Mouse (Mus musculus) left cerebral cortex, postnatal 4 days (tissue): Measurements from ENCODE around the gene Dysf. TPM values are rescaled to one million over a fixed set of nuclear protein-coding genes. Genes with fewer than 3 reads are reported as not detected.
A peak's percentile ranks its signal among the peaks of the same experiment; 100 is the strongest.

Experiments
- DNase-seq: peaks from one replicate; pipeline ENCODE4 v3.0.0-alpha.2; 2022
- intact Hi-C: fragments of 180-260 bp; cut with DNase I; formaldehyde crosslinking; loops from one replicate; pipeline ENCODE4 v1.15.1; 2025
- total RNA-seq, 2 experiments: library from RNA; stranded (reverse); gene quantifications; 2 replicates each; pipeline ENCODE4 v1.2.3; 2021

The Dysf gene
- total RNA-seq, 2 experiments from 2014 or later = 5.4 TPM

DNA sequence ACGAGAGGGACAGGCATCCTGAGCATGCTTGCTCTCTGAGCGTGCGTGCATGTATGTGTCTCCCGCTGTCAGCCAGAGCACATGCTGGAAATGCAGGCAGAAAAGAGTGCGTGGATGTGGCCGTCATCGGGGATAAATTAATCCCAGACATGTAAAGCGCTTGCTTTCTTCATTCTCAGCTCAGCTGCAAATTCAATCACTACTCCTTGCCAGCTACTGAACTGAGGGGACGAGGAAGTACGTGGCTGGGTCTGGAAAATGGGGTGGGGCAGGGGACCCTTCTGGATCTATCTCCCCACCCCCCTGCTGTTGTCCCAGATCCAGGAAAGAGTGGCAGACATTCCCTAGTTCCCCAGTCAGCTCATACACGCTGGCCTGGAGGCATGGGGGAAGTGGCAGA lies 210.7 kb downstream of the Dysf start:
- DNase-seq = no peak
- intact Hi-C loops = no loop called here

DNA sequence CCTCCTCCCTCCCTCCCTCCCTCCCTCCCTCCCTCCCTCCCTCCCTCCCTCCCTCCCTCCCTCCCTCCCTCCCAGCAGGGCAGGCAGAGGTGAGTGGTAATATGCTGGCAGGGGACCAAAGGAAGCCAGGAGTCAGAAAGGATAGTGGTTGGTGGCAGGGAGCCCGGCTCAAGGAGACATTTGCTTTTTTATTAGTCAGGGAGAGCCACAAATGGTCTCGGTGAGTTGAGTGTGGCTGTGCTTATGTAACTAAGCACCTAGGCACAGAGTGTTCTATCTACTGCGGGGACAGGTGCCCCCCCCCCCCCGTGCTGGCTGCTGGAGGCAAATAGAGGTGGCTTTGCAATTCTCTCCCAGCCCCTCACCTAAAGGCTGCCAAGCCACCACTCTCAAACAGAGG lies 216.5 kb downstream of the Dysf start:
- no peak for DNase-seq
- intact Hi-C loops = no loop called here

DNA sequence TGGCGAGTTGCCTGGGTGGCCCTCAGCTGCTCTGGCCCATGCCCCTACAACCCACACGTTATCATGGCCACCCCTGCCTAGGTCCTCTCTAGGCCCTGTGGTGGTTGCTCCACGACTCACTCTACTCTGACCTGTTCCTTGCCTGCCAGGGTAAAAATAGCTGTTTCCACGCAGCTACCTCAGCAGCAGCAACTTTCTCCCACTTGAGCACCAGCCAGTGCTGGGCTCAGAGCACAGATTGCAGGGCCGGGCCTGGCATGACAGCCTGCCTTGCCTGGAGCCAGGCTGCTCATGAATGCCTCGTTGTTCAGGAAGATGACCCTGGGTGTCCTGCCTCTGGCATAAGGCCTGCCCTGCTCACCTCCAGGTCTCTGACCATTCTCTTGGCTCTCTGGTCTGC lies 217.2 kb downstream of the Dysf start:
- intact Hi-C loops = no loop called here
- peak; percentile 46 for DNase-seq

DNA sequence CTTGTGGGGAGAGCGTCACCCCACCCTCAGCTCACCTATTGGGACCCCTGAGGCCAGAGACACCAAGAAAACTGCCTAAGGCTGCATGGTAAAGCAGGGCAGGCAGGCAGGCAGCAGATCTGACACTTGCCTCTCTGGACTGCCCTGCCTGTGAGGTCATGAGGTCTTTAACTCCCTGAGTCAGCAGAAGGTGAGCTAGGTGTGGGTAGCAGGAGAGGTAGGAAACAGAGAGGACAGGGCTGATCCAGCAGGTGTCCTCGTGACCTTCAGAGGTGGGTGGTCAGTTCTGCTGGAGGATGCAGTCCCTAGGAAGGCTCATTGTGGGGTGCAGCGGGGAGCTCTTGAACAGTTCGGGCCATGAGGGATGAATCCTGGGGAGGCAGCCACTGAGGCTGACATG lies 219.8 kb downstream of the Dysf start:
- intact Hi-C loops = no loop called here

DNA sequence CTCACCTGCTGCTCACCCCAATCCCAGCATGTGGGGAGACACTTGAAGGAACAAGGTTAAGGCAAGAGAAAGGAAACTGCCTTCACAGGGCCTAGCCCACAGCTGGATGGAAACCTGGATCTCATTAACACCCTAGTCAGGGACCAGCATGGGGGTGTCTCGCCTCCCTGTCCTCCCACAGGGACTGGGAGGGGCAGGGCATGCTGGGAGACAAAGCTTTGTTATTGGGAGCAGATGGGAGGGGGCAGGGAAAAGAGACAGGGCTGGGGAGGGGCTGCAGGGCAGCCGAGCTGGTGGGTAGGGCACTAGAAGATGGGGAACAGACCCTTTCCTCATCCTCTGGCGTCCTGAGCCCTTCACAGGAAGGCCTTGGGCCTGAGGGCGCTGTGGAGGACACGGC lies 220.4 kb downstream of the Dysf start:
- no peak for DNase-seq
- intact Hi-C loops = no loop called here

More for the DNA sequence above, 219.8 kb downstream of the Dysf start:
- DNase-seq = no peak

DNA sequence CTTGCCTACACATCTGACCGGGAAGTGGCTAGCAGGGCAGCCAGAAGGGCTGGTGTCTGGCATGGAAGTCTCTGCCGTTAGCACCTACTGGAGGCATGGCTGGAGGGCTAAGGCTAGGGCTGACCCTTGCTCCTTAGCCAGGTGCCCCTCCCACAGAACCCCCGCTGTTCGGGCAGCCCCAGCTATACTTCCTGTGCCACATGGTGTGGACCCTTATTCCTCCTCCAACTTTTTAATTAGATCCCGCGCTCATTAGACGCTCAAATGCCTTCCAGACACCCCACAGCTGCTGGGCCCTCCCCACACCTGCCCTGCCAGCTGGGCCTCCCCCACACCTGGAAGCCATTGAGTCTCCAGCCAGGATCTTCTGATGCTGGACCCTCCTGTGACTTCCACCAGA lies 221.3 kb downstream of the Dysf start:
- peak; percentile 28 for DNase-seq
- intact Hi-C loops = no loop called here

DNA sequence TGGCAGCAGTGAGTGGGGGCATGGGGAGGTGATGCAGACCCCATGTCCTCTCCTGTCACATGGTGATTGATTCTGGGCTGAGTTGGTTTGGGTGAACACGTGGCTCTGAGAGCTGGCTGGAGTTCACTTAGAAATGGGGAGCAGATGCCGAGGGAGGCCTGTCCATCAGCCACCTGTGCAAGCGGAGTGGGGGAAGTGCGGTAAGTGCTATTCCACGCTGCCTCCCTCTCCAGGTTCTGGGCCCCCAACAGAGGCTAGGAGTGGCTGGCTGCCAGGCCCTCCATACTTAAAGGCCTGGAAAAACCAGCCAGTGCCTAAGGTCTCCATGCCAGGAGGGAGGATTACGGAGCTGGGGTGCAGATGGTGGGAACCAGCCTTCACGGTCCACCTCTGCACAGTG lies 222.7 kb downstream of the Dysf start:
- intact Hi-C loops = no loop called here
- peak; percentile 78 for DNase-seq

DNA sequence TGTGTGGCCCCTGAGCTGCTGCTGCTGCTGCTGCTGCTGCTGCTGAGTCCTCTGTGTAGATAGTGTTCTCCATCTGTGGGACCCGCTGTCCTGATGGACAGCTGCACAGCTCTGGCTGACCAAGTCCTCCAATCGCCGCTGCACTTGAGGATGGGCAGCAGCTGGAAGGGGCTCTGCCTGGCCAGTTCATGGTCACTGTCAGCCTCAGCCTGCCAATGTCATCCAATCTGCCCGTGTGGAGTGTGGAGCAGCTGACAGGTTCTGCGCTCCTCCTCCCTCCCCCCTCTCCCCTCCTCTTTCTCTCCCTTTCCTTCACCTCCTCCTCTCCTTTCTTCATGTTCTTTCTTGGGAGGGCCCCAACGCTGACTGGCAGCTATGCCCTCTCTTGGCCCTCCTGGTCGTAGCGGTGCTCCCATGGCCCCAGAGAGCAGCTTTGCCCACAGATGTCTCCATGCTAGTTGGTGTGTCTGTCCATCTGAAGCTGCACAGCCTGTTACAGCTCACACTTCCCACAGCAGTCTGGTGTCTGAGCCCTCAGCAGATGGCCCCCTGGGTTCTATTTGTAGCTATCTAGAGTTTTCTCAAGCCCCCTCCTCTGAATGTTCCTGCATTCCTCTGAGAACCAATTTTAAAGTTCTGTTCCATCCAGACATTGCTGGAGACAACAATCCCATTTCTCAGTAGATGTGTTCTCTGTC lies 223.8 kb downstream of the Dysf start:
- peak; percentile 31 for DNase-seq
- intact Hi-C loops = no loop called here

DNA sequence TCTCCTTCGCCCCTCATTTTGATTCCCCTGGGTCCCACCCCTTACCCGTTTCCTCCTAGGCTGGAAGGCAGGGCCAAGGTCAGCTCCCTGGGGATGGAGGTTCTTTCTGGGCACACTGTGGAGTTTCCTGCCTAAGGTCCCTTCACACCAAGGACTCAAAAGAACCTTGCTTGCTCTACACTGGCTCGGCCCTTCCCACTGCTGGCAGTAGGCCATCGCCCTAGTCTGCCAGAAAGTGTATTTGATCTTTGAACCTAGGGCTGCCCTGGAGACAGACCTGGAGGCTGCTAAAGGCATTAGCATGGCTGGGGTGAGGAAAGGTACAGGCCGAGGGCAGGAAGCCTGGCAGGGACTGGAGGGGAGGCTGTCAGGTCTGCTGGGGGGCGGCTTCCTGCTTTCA lies 225.4 kb downstream of the Dysf start:
- intact Hi-C loops = no loop called here
- no peak for DNase-seq

DNA sequence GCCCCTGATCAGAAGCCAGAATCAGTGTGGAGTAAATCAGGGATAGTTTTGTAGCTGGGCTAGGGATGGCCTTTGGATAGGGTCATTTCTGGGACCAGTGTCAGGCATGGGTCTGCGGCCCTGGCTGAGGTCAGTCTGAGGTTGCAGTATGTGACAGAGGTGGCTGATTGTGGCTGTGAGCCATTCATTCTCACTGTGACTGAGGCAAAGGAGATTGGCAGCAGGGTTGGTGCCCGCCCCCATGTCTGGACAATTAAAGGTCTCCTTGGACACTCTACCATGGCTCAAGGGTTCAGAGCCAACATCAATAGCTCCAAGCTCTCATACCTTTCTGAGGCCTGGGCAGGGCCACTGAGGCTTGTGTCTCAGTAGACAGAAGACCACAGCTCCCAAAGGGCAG lies 227.0 kb downstream of the Dysf start:
- intact Hi-C loops = no loop called here
- no peak for DNase-seq

DNA sequence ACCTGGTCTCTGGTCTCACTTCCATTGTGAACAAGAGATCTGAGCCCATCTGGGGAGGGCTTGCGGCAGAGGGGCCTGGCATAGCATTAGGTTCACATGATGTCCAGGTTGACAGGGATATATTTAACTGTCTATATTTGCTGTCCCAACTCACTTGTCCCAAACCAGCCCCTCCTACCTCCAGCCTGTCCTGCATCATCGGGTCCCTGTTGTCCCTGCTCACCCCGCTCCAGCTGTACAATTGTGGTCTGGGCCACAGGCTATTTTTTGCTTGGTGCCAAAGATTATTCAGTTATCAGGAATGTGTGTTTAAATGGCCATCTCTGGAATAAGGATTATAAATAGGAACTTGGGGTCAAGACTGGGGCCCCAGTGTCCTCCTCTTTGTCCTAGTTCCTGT lies 235.0 kb downstream of the Dysf start:
- intact Hi-C loops = no loop called here

DNA sequence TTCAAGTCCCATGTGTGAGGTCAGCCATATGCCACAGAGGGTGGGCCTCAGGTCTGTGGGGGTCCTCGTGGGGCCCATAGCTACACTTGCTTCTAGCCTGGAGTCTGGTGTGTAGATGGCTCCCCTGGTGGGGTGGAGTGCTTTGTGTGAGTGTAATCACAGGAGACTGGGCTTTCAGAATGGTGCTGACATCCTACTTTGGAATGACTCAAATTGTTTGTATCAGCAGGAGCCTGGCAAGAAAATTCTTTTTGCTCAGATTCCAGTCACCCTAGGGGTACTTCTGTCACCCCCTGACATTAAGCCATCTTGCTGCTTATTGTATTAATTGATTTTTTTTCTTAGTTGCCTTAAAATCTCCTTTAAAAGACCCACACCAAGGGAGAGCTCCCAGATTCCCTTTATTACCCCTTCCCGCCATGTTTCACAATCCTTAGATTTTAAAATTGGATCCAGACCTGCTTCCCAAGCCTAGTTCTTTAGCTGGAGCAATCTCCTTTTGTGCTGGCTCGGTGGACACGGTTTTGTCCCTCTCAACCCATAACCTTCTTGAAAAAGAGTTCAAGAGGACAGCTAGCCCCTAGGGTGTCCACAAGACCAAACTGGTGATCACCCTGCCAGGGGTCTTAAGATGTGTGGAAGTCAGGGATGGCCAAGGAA lies 237.8 kb downstream of the Dysf start:
- intact Hi-C loops = no loop called here
- DNase-seq = no peak

More for the DNA sequence above, 235.0 kb downstream of the Dysf start:
- DNase-seq = no peak

DNA sequence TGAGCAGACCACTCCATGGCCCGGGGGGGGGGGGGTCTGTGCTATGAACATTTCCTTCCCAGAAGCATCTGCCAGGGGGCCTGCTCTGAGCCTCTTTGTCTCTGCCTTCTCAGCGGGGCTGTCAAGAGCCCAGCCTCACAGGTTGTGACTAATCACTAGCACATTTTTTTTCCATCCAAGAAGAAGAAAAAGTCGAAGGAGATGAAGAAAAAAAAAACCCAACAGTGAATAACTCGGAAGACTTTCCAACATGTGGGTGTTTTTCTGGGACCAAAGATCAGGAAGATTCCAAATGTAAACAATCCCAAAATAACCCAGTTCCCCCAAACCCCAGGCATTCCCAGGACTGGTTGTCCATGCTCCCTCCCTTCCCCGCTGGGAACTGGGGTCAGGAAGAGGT lies 238.6 kb downstream of the Dysf start:
- DNase-seq = no peak
- intact Hi-C loops = no loop called here

Other genes with a start within 250 kb of the Dysf start
- gene Ankrd53, start 245.9 kb upstream of the Dysf start, total RNA-seq = not detected
- 10 to 100 TPM; 51.3 to 58.7 TPM for gene Tex261, start 232.8 kb upstream of the Dysf start, total RNA-seq
- gene Nagk, start 213.6 kb upstream of the Dysf start, total RNA-seq = 10 to 100 TPM; 76.7 to 83.1 TPM
- 10 to 100 TPM; 58.2 to 70.8 TPM for gene Paip2b, start 176.8 kb upstream of the Dysf start, total RNA-seq
- gene Zfp638, start 141.5 kb upstream of the Dysf start, total RNA-seq = 100 to 1,000 TPM; 148 to 161 TPM